Mouse (Mus musculus) MEL (cell line): ENCODE measurements around the gene Dlx1. TPM values are rescaled to one million over a fixed set of nuclear protein-coding genes. Genes with fewer than 3 reads are reported as not detected.

Source experiments
- DNase-seq: peaks from one replicate; pipeline ENCODE4 v3.0.0; 2011; ENCODE audit warnings: low read depth, low spot score
- H3K27ac ChIP-seq: 2 replicates; pipeline ENCODE4 v1.5.1; 2012; ENCODE audit warnings: low read depth, mild to moderate bottlenecking, control low read depth, low read length, moderate library complexity; ENCODE audit not compliant: control insufficient read depth
- H3K27me3 ChIP-seq, 2 experiments: fragments of 150-350 bp in 1 of 2; sonication (generic) in 1 of 2; 2 replicates each; pipeline ENCODE4 v1.6.1; 2012; ENCODE audit warnings: low read length in 2 of 2, mild to moderate bottlenecking in 2 of 2, improper control_type of control experiment in 1 of 2, moderate library complexity in 1 of 2; ENCODE audit not compliant: insufficient read depth in 2 of 2, control insufficient read depth in 1 of 2
- H3K36me3 ChIP-seq, 2 experiments: 2 replicates each; pipeline ENCODE4 v1.6.1; 2012 to 2014; ENCODE audit warnings: low read length in 2 of 2, improper control_type of control experiment in 1 of 2, inconsistent platforms in 1 of 2, mild to moderate bottlenecking in 1 of 2; ENCODE audit not compliant: insufficient read depth in 2 of 2, control insufficient read depth in 1 of 2
- H3K4me1 ChIP-seq, 2 experiments: fragments of 150-350 bp in 1 of 2; sonication (generic) in 1 of 2; 2 replicates each; pipeline ENCODE4 v1.6.1; 2012; ENCODE audit warnings: low read length in 2 of 2, improper control_type of control experiment in 1 of 2, mild to moderate bottlenecking in 1 of 2; ENCODE audit not compliant: insufficient read depth in 2 of 2, control insufficient read depth in 1 of 2
- H3K4me3 ChIP-seq, 2 experiments: fragments of 150-350 bp in 1 of 2; sonication (generic) in 1 of 2; 2 replicates each; pipeline ENCODE4 v1.5.1; 2012; ENCODE audit warnings: low read depth in 2 of 2, low read length in 2 of 2, mild to moderate bottlenecking in 2 of 2, moderate library complexity in 2 of 2, control low read depth in 1 of 2, improper control_type of control experiment in 1 of 2; ENCODE audit not compliant: control insufficient read depth in 1 of 2, insufficient read depth in 1 of 2
- H3K79me2 ChIP-seq: 2 replicates; pipeline ENCODE4 v1.6.1; 2012; ENCODE audit warnings: mild to moderate bottlenecking, low read length, moderate library complexity; ENCODE audit not compliant: control insufficient read depth, poor library complexity, insufficient read depth
- H3K9ac ChIP-seq: 2 replicates; pipeline ENCODE4 v1.6.1; 2012; ENCODE audit warnings: low read depth, mild to moderate bottlenecking, control low read depth, low read length, moderate library complexity; ENCODE audit not compliant: control insufficient read depth, poor library complexity, severe bottlenecking
- H3K9me3 ChIP-seq: fragments of 150-350 bp; sonication (generic); replicated peaks from 2 replicates; pipeline ENCODE4 v1.6.1; 2012; ENCODE audit warnings: mild to moderate bottlenecking, low read length, improper control_type of control experiment, moderate library complexity; ENCODE audit not compliant: insufficient read depth
- BHLHE40 ChIP-seq: IDR thresholded peaks from 2 replicates; pipeline ENCODE4 v1.6.1; 2012; ENCODE audit warnings: low read depth, mild to moderate bottlenecking, inconsistent platforms, low read length, improper control_type of control experiment, borderline replicate concordance
- CHD2 ChIP-seq: IDR thresholded peaks from 2 replicates; pipeline ENCODE4 v1.6.1; 2011; ENCODE audit warnings: low read length, improper control_type of control experiment
- E2F4 ChIP-seq: IDR thresholded peaks from 2 replicates; pipeline ENCODE4 v1.6.1; 2011; ENCODE audit warnings: low read depth, low read length, improper control_type of control experiment, borderline replicate concordance
- ELF1 ChIP-seq: IDR thresholded peaks from 2 replicates; pipeline ENCODE4 v1.6.1; 2014; ENCODE audit warnings: low read depth, mild to moderate bottlenecking, inconsistent platforms, low read length, improper control_type of control experiment, moderate library complexity
- ETS1 ChIP-seq: IDR thresholded peaks from 2 replicates; pipeline ENCODE4 v1.6.1; 2012; ENCODE audit warnings: low read depth, mild to moderate bottlenecking, inconsistent platforms, low read length, improper control_type of control experiment, moderate library complexity
- HCFC1 ChIP-seq: IDR thresholded peaks from 2 replicates; pipeline ENCODE4 v1.6.1; 2012; ENCODE audit warnings: low read depth, mild to moderate bottlenecking, inconsistent platforms, low read length, improper control_type of control experiment, moderate library complexity
- KAT2A ChIP-seq: conservative IDR thresholded peaks from 2 replicates; pipeline ENCODE4 v1.6.1; 2012; ENCODE audit warnings: low read depth, low read length, improper control_type of control experiment, inconsistent platforms
- MAFK ChIP-seq: IDR thresholded peaks from 2 replicates; pipeline ENCODE4 v1.6.1; 2011; ENCODE audit warnings: low read depth, mild to moderate bottlenecking, low read length, improper control_type of control experiment, borderline replicate concordance
- MAX ChIP-seq: IDR thresholded peaks from 2 replicates; pipeline ENCODE4 v1.6.1; 2011; ENCODE audit warnings: low read length, improper control_type of control experiment
- MAZ ChIP-seq: IDR thresholded peaks from 2 replicates; pipeline ENCODE4 v1.6.1; 2012; ENCODE audit warnings: low read depth, mild to moderate bottlenecking, inconsistent platforms, low read length, improper control_type of control experiment
- MEF2A ChIP-seq: IDR thresholded peaks from 2 replicates; pipeline ENCODE4 v1.6.1; 2014; ENCODE audit warnings: low read depth, mild to moderate bottlenecking, inconsistent platforms, low read length, improper control_type of control experiment; ENCODE audit not compliant: poor library complexity, insufficient replicate concordance, severe bottlenecking; ENCODE audit errors: extremely low read depth
- MYB ChIP-seq: IDR thresholded peaks from 2 replicates; pipeline ENCODE4 v1.6.1; 2011; ENCODE audit warnings: mild to moderate bottlenecking, low read depth, low read length, improper control_type of control experiment
- MYC ChIP-seq: IDR thresholded peaks from 2 replicates; pipeline ENCODE4 v1.6.1; 2011; ENCODE audit warnings: low read depth, mild to moderate bottlenecking, low read length, improper control_type of control experiment, moderate library complexity
- NELFE ChIP-seq: IDR thresholded peaks from 2 replicates; pipeline ENCODE4 v1.6.1; 2011; ENCODE audit warnings: low read depth, low read length, improper control_type of control experiment
- NRF1 ChIP-seq: IDR thresholded peaks from 2 replicates; pipeline ENCODE4 v1.6.1; 2014; ENCODE audit warnings: low read depth, mild to moderate bottlenecking, inconsistent platforms, low read length, improper control_type of control experiment, moderate library complexity; ENCODE audit not compliant: poor library complexity, insufficient read depth, severe bottlenecking
- POLR2A ChIP-seq, 2 experiments: IDR thresholded peaks; 2 replicates each; pipeline ENCODE4 v1.6.1; 2011 to 2012; ENCODE audit warnings: low read length in 2 of 2, mild to moderate bottlenecking in 2 of 2, control low read depth in 1 of 2, improper control_type of control experiment in 1 of 2, low read depth in 1 of 2, moderate library complexity in 1 of 2; ENCODE audit not compliant: control insufficient read depth in 1 of 2, insufficient read depth in 1 of 2, poor library complexity in 1 of 2
- POLR2AphosphoS5 ChIP-seq: IDR thresholded peaks from 2 replicates; pipeline ENCODE4 v1.6.1; 2012; ENCODE audit warnings: low read depth, borderline replicate concordance, mild to moderate bottlenecking, inconsistent platforms, low read length, moderate library complexity, mixed read lengths
- RAD21 ChIP-seq: IDR thresholded peaks from 2 replicates; pipeline ENCODE4 v1.6.1; 2011; ENCODE audit warnings: mild to moderate bottlenecking, low read depth, low read length, improper control_type of control experiment
- SIN3A ChIP-seq: IDR thresholded peaks from 2 replicates; pipeline ENCODE4 v1.6.1; 2012; ENCODE audit warnings: low read length, improper control_type of control experiment, inconsistent platforms
- SMC3 ChIP-seq: IDR thresholded peaks from 2 replicates; pipeline ENCODE4 v1.6.1; 2011; ENCODE audit warnings: low read depth, low read length, improper control_type of control experiment
- TAL1 ChIP-seq: IDR thresholded peaks from 2 replicates; pipeline ENCODE4 v1.6.1; 2012; ENCODE audit warnings: mild to moderate bottlenecking, inconsistent platforms, low read length, moderate library complexity, mixed read lengths
- TBP ChIP-seq: IDR thresholded peaks from 2 replicates; pipeline ENCODE4 v1.8.0; 2011; ENCODE audit warnings: low read depth, low read length, improper control_type of control experiment
- TCF12 ChIP-seq: IDR thresholded peaks from 2 replicates; pipeline ENCODE4 v1.6.1; 2014; ENCODE audit warnings: low read depth, mild to moderate bottlenecking, inconsistent platforms, low read length, improper control_type of control experiment, moderate library complexity
- UBTF ChIP-seq: IDR thresholded peaks from 2 replicates; pipeline ENCODE4 v1.6.1; 2012; ENCODE audit warnings: low read depth, mild to moderate bottlenecking, inconsistent platforms, low read length, improper control_type of control experiment, moderate library complexity, borderline replicate concordance; ENCODE audit not compliant: insufficient read depth
- USF1 ChIP-seq: IDR thresholded peaks from 2 replicates; pipeline ENCODE4 v1.6.1; 2014; ENCODE audit warnings: low read depth, mild to moderate bottlenecking, inconsistent platforms, low read length, improper control_type of control experiment, moderate library complexity
- ZC3H11A ChIP-seq: IDR thresholded peaks from 2 replicates; pipeline ENCODE4 v1.6.1; 2012; ENCODE audit warnings: low read depth, mild to moderate bottlenecking, inconsistent platforms, low read length, improper control_type of control experiment
- ZMIZ1 ChIP-seq: IDR thresholded peaks from 2 replicates; pipeline ENCODE4 v1.6.1; 2012; ENCODE audit warnings: low read depth, mild to moderate bottlenecking, inconsistent platforms, low read length, improper control_type of control experiment, moderate library complexity
- ZNF384 ChIP-seq: IDR thresholded peaks from 2 replicates; pipeline ENCODE4 v1.6.1; 2012; ENCODE audit warnings: low read depth, mild to moderate bottlenecking, inconsistent platforms, low read length, improper control_type of control experiment
- polyA plus RNA-seq, 2 experiments: library from polyadenylated mRNA; stranded (reverse) in 1 of 2; unstranded in 1 of 2; fragments of >175 nt in 1 of 2; fragments of >200 nt in 1 of 2; gene quantifications; 2 replicates each; pipeline versions ENCODE4 v1.2.1 to v1.2.4; 2012; ENCODE audit warnings: low replicate concordance in 2 of 2, low read depth in 1 of 2; ENCODE audit not compliant: insufficient read length in 2 of 2, insufficient read depth in 1 of 2, missing spikeins in 1 of 2
- total RNA-seq: library from RNA; depleted of rRNA; stranded (reverse); fragments of 300-350 nt; gene quantifications from 2 replicates; pipeline ENCODE4 v1.2.3, GENCODE M21; 2012

The Dlx1 gene
- total and polyA plus RNA-seq, 3 experiments: 3.4 to 11.8 TPM; not detected in 1

DNA sequence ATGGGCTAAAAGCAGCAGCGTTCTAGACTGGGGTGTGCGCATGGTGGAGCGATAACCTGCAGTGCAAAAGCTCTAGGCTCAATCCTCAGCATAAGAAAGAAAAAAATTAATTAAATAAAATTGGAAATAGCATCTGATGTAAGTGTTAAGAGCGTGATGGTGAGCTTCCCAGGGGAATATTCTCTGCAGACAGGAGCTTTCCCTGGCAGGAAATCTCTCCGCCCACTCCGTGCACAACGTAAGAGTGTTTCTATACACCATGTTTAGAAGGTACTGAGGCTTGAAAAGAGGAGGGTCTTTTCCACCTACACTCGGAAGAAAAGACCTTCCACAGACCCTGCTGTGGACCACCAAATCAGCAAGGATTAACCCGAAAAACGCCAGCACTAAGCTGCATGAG, 33.4 kb upstream of the Dlx1 start:
- DNase-seq: no peak
- no peaks in the 10 kb centered on the region for H3K9me3 ChIP-seq
- no peaks in the 10 kb centered on the region for H3K79me2 ChIP-seq
- H3K27ac ChIP-seq: no peak overlapping the region
- H3K4me1 ChIP-seq: no peaks in the 10 kb centered on the region; a peak in 1 of 4 replicates
- TF ChIP-seq TCF12 (no peak), MAZ (no peak), UBTF (no peak), E2F4 (no peak), BHLHE40 (no peak), MYB (no peak), HCFC1 (no peak), MYC (no peak), SMC3 (no peak), POLR2AphosphoS5 (no peak), ZNF384 (no peak), MAX (no peak), MEF2A (no peak), ZMIZ1 (no peak), POLR2A (IDR thresholded peaks at IDR 0.05; ENCODE audit: control insufficient read depth in 1 of 2, insufficient read depth in 1 of 2, low read depth in 1 of 2, low read length in 2 of 2, poor library complexity in 1 of 2) (no peak)
- H3K9ac ChIP-seq: no peak overlapping the region
- no peak overlapping the region for H3K4me3 ChIP-seq
- no peaks in the 10 kb centered on the region for H3K27me3 ChIP-seq
- H3K36me3 ChIP-seq: peaks cover 0 to 5% of the 10 kb centered on the region in 2 experiments; a peak in 1 of 4 replicates

DNA sequence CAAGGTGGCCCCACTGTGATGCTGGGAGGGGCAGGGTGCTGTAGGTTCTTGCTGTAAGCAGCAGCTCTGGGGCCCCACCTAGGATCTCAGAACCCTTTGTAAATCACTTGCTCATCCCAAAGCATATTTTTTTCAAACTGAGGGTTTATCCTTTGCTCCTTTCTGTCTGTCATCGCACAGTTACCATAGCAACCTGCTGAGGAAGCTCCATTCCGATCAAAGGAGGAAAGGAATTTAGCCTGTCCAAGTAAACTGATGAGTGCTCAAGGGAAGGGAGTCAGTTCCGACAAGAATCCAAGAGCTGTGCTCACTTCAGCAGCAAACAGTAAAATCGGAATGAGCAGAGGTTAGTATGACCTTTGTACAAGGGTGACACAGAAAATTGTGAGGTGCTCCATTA, 32.9 kb upstream of the Dlx1 start:
- DNase-seq: no peak
- H3K9ac ChIP-seq: no peak overlapping the region
- no peak overlapping the region for H3K27ac ChIP-seq
- no peak for TF ChIP-seq USF1
- no peak for TF ChIP-seq ELF1
- no peak for TF ChIP-seq ZC3H11A
- no peak for TF ChIP-seq CHD2
- no peak for TF ChIP-seq MAZ
- no peak for TF ChIP-seq NELFE
- TF ChIP-seq RAD21: no peak
- TF ChIP-seq TBP: no peak
- no peak for TF ChIP-seq MAFK
- no peak for TF ChIP-seq ZNF384
- no peak for TF ChIP-seq KAT2A
- no peak for TF ChIP-seq NRF1
- no peak for TF ChIP-seq SMC3
- no peak for TF ChIP-seq MAX
- TF ChIP-seq SIN3A: no peak
- TF ChIP-seq ETS1: no peak
- TF ChIP-seq ZMIZ1: no peak
- no peak for TF ChIP-seq TAL1
- H3K9me3 ChIP-seq: no peaks in the 10 kb centered on the region
- peaks cover 0 to 5% of the 10 kb centered on the region in 2 experiments; a peak in 1 of 4 replicates for H3K36me3 ChIP-seq
- no peak overlapping the region for H3K4me3 ChIP-seq
- H3K79me2 ChIP-seq: no peaks in the 10 kb centered on the region
- no peaks in the 10 kb centered on the region for H3K27me3 ChIP-seq
- H3K4me1 ChIP-seq: no peaks in the 10 kb centered on the region; a peak in 1 of 4 replicates
